Mouse (Mus musculus): ENCODE results near the gene Mthfr.

DNA sequence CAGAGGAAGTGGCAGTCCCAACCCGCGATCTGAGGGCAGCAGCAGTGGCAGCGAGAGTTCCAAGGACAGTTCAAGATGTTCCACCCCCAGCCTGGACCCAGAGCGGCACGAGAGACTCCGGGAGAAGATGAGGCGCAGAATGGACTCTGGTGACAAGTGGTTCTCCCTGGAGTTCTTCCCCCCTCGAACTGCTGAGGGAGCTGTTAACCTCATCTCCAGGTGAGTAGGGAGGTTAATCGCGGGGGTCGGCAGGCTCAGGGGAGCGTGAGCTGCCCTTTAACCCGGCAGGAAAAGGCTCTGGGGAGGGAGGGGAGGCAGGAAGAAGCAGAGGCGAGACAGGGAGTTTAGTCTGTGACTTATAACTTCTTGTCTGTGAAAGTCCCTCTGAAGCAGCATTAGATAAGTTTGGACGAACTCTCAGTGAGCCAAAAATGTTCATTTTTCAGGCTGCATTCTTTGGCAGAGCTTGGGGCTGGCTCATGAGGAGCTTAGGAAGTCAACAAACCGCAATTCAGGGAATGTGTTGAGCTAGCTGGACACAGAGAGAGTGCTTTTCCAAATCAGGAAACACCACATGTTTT, 2.8 kb downstream of the Mthfr start:
- TF ChIP-seq CEBPB (IDR thresholded peaks at IDR 0.05; ENCODE audit: insufficient read depth, poor library complexity, severe bottlenecking) (no peak), MYOG (IDR thresholded peaks at IDR 0.05; ENCODE audit: control insufficient read depth in 1 of 3, insufficient read depth in 1 of 3, insufficient read length in 2 of 3, low read depth in 2 of 3) (no peak), POLR2AphosphoS2 (IDR thresholded peaks at IDR 0.05; ENCODE audit: insufficient read length, low read depth) (no peak)

Data from myocyte (in vitro differentiated cells).